Mouse (Mus musculus): ENCODE results near the gene Tac2. TPM values are rescaled to one million over a fixed set of nuclear protein-coding genes. Genes with fewer than 3 reads are reported as not detected.
A peak's percentile ranks its signal among the peaks of the same experiment; 100 is the strongest.

The Tac2 gene
- polyA plus RNA-seq, 1 experiment from 2014 or later, result not detected

DNA sequence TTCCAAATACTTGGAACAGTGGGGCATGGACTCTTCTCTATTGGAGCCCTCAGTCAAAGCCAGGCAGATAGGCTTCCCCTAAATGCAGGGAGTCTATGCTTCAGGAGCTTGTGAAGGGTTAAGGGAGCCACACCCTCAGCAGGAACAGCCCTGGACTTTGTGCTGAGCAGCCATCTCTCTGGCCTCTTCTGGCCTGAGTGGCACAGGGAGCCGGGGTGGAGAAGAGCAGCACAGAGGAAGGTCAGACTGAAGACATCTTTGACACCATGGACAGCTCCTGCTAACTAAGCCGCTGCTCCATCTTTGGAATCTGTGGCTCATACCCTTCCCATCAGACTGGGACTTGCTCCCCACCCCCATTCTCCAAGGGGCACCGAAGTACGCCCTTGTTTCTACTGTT is 21.0 kb upstream of the Tac2 start:
- no peak for DNase-seq (ENCODE audit: extremely low spot score, low spot score)
- no peaks in the 10 kb centered on the region for H3K4me1 ChIP-seq
- no peak overlapping the region for H3K27ac ChIP-seq
- peaks cover 22% of the 10 kb centered on the region for H3K36me3 ChIP-seq (replicated peaks)
- no peak overlapping the region for H3K4me3 ChIP-seq
- no peaks in the 10 kb centered on the region for H3K9me3 ChIP-seq
- WGBS, result 49% methylated on average over 4 of the region's 4 CpGs
- no peaks in the 10 kb centered on the region for H3K27me3 ChIP-seq (ENCODE audit: poor library complexity, severe bottlenecking)

GRCm38 (mm10) chr10:127704293-127704692 is 20.0 kb upstream of the Tac2 start:
- 82% methylated on average over 2 of the region's 2 CpGs for WGBS
- DNase-seq (ENCODE audit: extremely low spot score, low spot score), result no peak
- Histone ChIP-seq H3K36me3 (replicated peaks) (peaks cover 12% of the 10 kb centered on the region; the same call in 1 of the 2 replicates), H3K4me1 (no peaks in the 10 kb centered on the region), H3K27me3 (ENCODE audit: poor library complexity, severe bottlenecking) (no peaks in the 10 kb centered on the region), H3K4me3 (no peak overlapping the region), H3K27ac (no peak overlapping the region), H3K9me3 (no peaks in the 10 kb centered on the region)

DNA sequence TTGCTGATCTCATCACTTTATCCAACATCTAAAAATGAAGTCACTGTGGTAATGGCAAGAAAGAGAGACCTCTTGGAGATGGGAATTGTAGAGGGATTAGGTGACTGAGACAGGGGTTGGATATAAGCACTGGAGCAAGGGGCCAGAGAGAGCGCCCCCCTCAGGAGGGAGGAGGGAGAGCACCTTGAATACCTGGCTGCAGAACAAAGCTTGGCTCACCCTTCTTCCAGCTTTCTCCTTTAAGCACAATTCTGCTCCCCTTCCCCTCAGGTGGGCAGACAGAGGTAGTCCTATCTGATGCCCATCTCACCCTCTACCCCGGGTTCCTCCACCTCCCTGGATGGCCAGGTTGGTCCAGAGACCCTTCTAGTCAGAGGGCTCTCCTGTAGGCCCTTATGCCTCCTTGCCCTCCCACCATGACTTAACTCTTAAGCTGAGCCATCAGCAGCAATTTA is 19.5 kb upstream of the Tac2 start, which contains the start of gene Myo1a:
Gene Myo1a (plus strand): TSS at position 405 of the 455 bp plus-strand sequence.
- no peak within 1 kb of the TSS for H3K4me3 ChIP-seq
- 73% methylated on average over 2 of the region's 2 CpGs for WGBS
- H3K9me3 ChIP-seq, result no peaks in the 10 kb centered on the region
- H3K27ac ChIP-seq, result no peak within 1 kb of the TSS
- 0 out of 2 replicates have a peak, but pooled peaks cover 7% of the 10 kb centered on the region for H3K36me3 ChIP-seq (replicated peaks)
- no peaks in the 10 kb centered on the region for H3K27me3 ChIP-seq (ENCODE audit: poor library complexity, severe bottlenecking)
- DNase-seq (ENCODE audit: extremely low spot score, low spot score), result no peak
- H3K4me1 ChIP-seq, result no peaks in the 10 kb centered on the region

DNA sequence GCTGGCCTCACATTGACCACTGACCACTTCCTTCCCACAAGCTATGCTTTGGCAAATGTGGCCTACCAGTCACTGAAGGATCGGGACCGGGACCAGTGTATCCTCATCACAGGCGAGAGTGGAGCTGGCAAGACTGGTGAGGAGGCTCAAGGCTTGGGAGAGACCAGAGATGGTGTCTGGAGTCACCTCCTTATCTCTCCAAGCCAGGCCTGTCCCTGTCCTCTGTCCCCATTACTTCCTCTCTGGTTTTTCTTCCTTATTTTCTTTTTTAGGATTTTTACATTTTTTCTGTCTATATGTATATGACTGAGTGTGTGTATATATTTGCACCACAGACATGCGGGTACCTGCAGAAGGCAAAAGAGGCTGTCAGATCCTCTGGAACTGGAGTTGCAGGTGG is 18.5 kb upstream of the Tac2 start:
- Histone ChIP-seq H3K27ac (no peak overlapping the region), H3K36me3 (replicated peaks) (no peaks in the 10 kb centered on the region), H3K4me3 (no peak overlapping the region), H3K4me1 (no peaks in the 10 kb centered on the region), H3K27me3 (ENCODE audit: poor library complexity, severe bottlenecking) (no peaks in the 10 kb centered on the region), H3K9me3 (no peaks in the 10 kb centered on the region)
- no peak for DNase-seq (ENCODE audit: extremely low spot score, low spot score)
- WGBS, result 94% methylated on average over 4 of the region's 4 CpGs

- DNase-seq (ENCODE audit: extremely low spot score, low spot score), result no peak
- Histone ChIP-seq H3K27me3 (ENCODE audit: poor library complexity, severe bottlenecking) (no peaks in the 10 kb centered on the region), H3K9me3 (no peaks in the 10 kb centered on the region), H3K27ac (no peak overlapping the region), H3K4me1 (peaks cover 5% of the 10 kb centered on the region), H3K4me3 (no peak overlapping the region), H3K36me3 (replicated peaks) (no peaks in the 10 kb centered on the region)
- WGBS, result 94% methylated on average over 7 of the region's 7 CpGs
Measured at GRCm38 (mm10) chr10:127707721-127708120, 16.6 kb upstream of the Tac2 start.

DNA sequence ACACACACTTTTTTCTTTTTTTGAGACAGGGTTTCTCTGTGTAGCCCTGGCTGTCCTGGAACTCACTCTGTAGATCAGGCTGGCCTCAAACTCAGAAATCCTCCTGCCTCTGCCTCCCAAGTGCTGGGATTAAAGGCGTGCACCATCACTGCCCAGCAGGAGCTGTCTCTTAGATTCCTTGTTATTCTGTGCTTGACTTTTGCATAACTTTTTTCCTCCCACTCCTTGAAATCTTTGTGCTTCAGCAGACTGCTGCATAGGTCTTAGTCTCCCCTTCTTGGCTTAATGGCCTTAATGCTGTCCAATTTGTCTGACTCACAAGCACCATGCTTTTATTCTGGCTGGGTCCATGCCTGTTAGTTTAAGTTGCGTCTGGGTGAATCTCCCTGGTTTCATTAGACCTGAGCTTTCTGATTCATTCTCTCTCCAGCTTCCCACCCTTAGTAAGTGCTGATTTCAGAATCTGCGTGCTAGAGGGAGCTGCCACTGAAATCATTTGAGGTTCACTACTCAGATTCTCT is 15.4 kb upstream of the Tac2 start:
- WGBS, result 83% methylated on average over 3 of the region's 3 CpGs
- Histone ChIP-seq H3K4me3 (no peak overlapping the region), H3K4me1 (peaks cover 8% of the 10 kb centered on the region), H3K36me3 (replicated peaks) (no peaks in the 10 kb centered on the region), H3K27ac (no peak overlapping the region), H3K27me3 (ENCODE audit: poor library complexity, severe bottlenecking) (no peaks in the 10 kb centered on the region), H3K9me3 (no peaks in the 10 kb centered on the region)
- no peak for DNase-seq (ENCODE audit: extremely low spot score, low spot score)

DNA sequence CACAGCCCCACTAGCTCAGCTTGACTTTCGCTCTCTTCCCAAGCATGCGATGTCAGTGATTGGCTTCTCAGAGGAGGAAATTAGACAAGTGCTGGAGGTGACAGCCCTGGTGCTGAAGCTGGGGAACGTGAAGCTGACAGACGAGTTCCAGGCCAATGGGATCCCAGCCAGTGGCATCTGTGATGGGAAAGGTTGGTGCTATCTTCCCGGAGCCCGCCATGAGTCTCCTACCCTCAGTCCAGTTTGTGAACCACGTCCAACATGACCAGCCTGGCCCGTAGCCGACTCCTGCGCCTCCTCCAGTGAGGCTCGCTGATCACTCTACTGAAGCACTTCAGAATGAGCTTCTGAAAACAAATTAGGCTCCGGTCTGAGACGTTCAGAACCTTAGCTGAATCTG is 13.9 kb upstream of the Tac2 start:
- peaks cover 8% of the 10 kb centered on the region for H3K4me1 ChIP-seq
- no peak overlapping the region for H3K27ac ChIP-seq
- no peak for DNase-seq (ENCODE audit: extremely low spot score, low spot score)
- 84% methylated on average over 13 of the region's 13 CpGs for WGBS
- H3K27me3 ChIP-seq (ENCODE audit: poor library complexity, severe bottlenecking), result no peaks in the 10 kb centered on the region
- no peaks in the 10 kb centered on the region for H3K36me3 ChIP-seq (replicated peaks)
- H3K4me3 ChIP-seq, result no peak overlapping the region
- no peaks in the 10 kb centered on the region for H3K9me3 ChIP-seq

DNA sequence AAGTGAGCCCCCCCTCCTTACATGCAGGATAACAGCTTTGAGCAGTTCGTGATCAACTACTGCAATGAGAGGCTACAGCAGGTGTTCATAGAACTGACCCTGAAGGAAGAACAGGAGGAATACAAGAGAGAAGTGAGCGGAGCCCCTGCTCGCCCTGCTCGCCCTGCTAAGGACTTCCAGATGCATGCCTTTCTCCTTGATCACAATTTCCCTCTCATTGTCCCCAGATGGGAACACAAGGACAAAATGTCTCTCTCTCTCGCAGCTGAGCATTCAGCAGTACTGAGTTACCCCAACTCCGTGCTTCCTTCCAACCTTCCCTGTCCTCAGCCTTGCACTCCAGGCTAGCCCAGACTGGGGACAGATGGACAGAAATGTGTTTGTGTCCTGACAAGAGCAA is 11.5 kb upstream of the Tac2 start:
- Histone ChIP-seq H3K27me3 (ENCODE audit: poor library complexity, severe bottlenecking) (peaks cover 5% of the 10 kb centered on the region; the same call in 1 of the 2 replicates), H3K36me3 (replicated peaks) (peaks cover 5% of the 10 kb centered on the region), H3K4me3 (no peak overlapping the region), H3K4me1 (peaks cover 14% of the 10 kb centered on the region), H3K9me3 (no peaks in the 10 kb centered on the region), H3K27ac (no peak overlapping the region)
- 67% methylated on average over 6 of the region's 6 CpGs for WGBS
- no peak for DNase-seq (ENCODE audit: extremely low spot score, low spot score)

DNA sequence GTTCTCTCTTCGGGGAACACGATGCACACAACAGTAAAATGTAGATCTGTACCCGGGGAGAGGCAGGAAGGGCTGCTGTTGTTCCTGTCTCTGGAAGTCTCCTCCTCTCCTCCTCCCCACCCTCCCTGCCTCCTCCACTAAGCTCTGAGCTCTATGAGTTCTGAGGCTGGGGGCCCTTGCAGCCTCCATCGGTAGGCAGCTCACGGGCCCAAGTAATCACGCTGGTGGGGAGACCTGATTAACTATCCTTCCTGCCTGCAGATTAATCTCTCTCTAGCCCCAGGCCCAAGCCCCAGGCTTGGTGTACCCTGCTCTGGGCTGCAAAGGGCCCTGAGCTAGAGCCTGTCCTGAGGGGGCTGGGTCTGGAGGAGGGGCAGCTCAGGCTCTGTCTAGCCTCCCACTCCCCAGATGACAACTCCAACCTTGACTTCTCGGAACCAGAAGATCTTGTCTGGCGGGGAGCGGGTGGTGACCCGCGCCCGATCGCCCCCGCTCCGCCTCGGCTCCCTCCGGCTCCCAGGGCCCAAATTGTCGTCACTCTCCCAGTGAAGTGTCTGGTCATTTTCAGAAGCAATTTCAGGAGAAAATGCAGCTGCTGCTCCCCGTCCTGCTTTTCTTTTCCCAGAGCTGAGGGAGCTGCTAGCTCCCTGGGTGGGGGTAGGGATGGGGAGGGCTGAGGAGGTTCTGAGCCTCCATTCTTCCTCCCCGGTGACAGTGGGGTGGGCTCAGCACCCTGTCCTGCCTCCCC is 2.4 kb upstream of the Tac2 start:
- H3K27ac ChIP-seq, result peak overlapping the region; percentile 53
- peaks cover 88% of the 10 kb centered on the region for H3K27me3 ChIP-seq (ENCODE audit: poor library complexity, severe bottlenecking)
- no peaks in the 10 kb centered on the region for H3K36me3 ChIP-seq (replicated peaks)
- no peak for DNase-seq (ENCODE audit: extremely low spot score, low spot score)
- no peaks in the 10 kb centered on the region for H3K9me3 ChIP-seq
- 13% methylated on average over 20 of the region's 20 CpGs for WGBS
- peak overlapping the region; percentile 33 for H3K4me3 ChIP-seq
- peaks cover 49% of the 10 kb centered on the region for H3K4me1 ChIP-seq

DNA sequence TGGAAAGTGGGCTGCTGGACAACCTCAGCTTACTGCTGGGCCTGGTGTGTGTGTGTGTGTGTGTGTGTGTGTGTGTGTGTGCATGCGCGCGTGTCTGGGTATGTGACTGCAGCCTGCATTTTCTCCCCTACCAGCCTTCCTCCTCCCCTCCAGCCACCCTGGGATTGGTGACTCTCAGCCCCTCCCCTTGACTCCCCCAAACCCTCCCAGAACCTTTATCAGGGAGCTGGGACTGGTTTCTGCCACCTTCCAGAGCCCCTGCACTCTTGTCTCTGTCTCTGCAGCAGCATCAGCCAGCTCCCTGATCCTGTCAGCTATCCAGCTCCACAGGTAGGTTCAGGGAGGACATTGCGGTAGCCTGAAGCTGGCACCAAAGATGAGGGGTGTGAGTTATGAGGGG is 858 bp downstream of the Tac2 start:
- Histone ChIP-seq H3K36me3 (replicated peaks) (no peaks in the 10 kb centered on the region), H3K4me3 (no peak overlapping the region), H3K27ac (no peak overlapping the region), H3K9me3 (no peaks in the 10 kb centered on the region), H3K4me1 (peaks cover 36% of the 10 kb centered on the region), H3K27me3 (ENCODE audit: poor library complexity, severe bottlenecking) (peaks cover 97% of the 10 kb centered on the region)
- DNase-seq (ENCODE audit: extremely low spot score, low spot score), result no peak
- WGBS, result 82% methylated on average over 4 of the region's 4 CpGs

DNA sequence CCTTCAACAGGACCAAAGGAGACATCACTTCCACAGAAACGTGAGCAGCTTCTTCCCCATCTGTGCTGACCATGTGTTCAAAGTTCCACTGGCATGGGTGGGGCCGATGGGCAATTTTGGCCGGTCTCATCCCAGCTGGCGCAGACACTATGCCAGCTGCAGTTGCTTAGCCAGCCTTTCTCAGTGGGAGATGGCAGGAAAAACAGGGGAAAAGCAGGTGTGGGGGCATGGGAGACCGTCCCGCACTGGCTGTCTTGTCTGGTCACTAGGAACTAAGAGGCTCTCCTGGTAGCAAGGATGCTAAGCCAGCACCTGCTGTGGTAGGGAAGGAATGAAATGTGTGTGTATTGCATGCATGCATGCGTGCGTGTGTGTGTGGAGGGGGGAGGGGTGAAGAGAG is 4.2 kb downstream of the Tac2 start:
- 84% methylated on average over 8 of the region's 8 CpGs for WGBS

GRCm38 (mm10) chr10:127730285-127730932 is 6.1 kb downstream of the Tac2 start:
- Histone ChIP-seq H3K27ac (no peak overlapping the region), H3K27me3 (ENCODE audit: poor library complexity, severe bottlenecking) (peaks cover 93% of the 10 kb centered on the region), H3K36me3 (replicated peaks) (no peaks in the 10 kb centered on the region), H3K9me3 (peaks cover 5% of the 10 kb centered on the region; the same call in 1 of the 2 replicates), H3K4me3 (no peak overlapping the region), H3K4me1 (peaks cover 24% of the 10 kb centered on the region)
- DNase-seq (ENCODE audit: extremely low spot score, low spot score), result no peak
- 65% methylated on average over 11 of the region's 11 CpGs for WGBS

More for the DNA sequence above, 4.2 kb downstream of the Tac2 start:
- Histone ChIP-seq H3K27me3 (ENCODE audit: poor library complexity, severe bottlenecking) (peaks cover 97% of the 10 kb centered on the region), H3K4me3 (no peak overlapping the region), H3K27ac (no peak overlapping the region), H3K36me3 (replicated peaks) (no peaks in the 10 kb centered on the region), H3K4me1 (peaks cover 20% of the 10 kb centered on the region), H3K9me3 (no peaks in the 10 kb centered on the region)
- no peak for DNase-seq (ENCODE audit: extremely low spot score, low spot score)

DNA sequence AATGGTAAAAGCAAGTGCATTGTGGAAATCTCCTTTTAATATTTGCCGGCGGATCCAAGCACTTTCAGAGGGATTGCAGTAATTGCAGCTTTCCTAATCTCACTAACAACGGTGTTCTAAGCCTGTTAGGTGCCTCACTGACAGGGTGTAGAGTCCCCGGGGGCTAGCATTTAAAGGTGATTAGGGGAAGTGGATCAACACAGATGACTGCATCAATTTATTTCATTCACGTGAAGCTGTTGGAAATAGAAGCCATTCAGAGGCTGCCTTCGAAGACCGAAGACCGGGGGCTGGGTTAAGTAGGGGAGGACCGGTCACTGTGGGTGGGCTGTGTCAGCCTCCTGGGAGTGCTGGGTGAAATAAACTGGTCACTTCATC is 6.6 kb downstream of the Tac2 start:
- Histone ChIP-seq H3K36me3 (replicated peaks) (no peaks in the 10 kb centered on the region), H3K9me3 (peaks cover 5% of the 10 kb centered on the region; the same call in 1 of the 2 replicates), H3K27ac (no peak overlapping the region), H3K4me1 (peaks cover 24% of the 10 kb centered on the region), H3K27me3 (ENCODE audit: poor library complexity, severe bottlenecking) (peaks cover 89% of the 10 kb centered on the region), H3K4me3 (no peak overlapping the region)
- no peak for DNase-seq (ENCODE audit: extremely low spot score, low spot score)
- 23% methylated on average over 9 of the region's 9 CpGs for WGBS

Data from forebrain, embryonic 10.5 days (tissue).